Mouse (Mus musculus): ENCODE measurements around the gene Olfr1174-ps. TPM values are rescaled to one million over a fixed set of nuclear protein-coding genes. Genes with fewer than 3 reads are reported as not detected.

Olfr1174-ps gene
- not detected in 2 replicates for polyA plus RNA-seq (2012; rRNA removed)

GRCm38 (mm10) chr2:88315035-88315434, at the start of gene Olfr1174-ps:
Olfr1174-ps (minus strand) TSS chr2:88315135.
- TF ChIP-seq CTCF (IDR thresholded peaks at IDR 0.05; ENCODE audit: borderline replicate concordance, extremely low read depth, insufficient read depth, insufficient read length) (no peak), POLR2A (IDR thresholded peaks at IDR 0.05; ENCODE audit: borderline replicate concordance, extremely low read depth, insufficient read depth, insufficient read length, poor library complexity, severe bottlenecking) (no peak)
- no peak for DNase-seq (ENCODE audit: low read depth)

- no peak for TF ChIP-seq CTCF (IDR thresholded peaks at IDR 0.05; ENCODE audit: borderline replicate concordance, extremely low read depth, insufficient read depth, insufficient read length)
- TF ChIP-seq POLR2A (IDR thresholded peaks at IDR 0.05; ENCODE audit: borderline replicate concordance, extremely low read depth, insufficient read depth, insufficient read length, poor library complexity, severe bottlenecking): no peak
- DNase-seq (ENCODE audit: low read depth): peak; percentile 73
Observed at GRCm38 (mm10) chr2:88356304-88356703, 41.4 kb upstream of the Olfr1174-ps start.

GRCm38 (mm10) chr2:88346392-88346791, 31.5 kb upstream of the Olfr1174-ps start, which contains the start of gene Olfr1177-ps:
Olfr1177-ps (minus strand) TSS chr2:88346492.
- DNase-seq (ENCODE audit: low read depth): no peak

GRCm38 (mm10) chr2:88336421-88336820, 21.5 kb upstream of the Olfr1174-ps start, which contains the start of gene Olfr1176:
Olfr1176 (plus strand) TSS chr2:88336721.
- no peak for TF ChIP-seq CTCF (IDR thresholded peaks at IDR 0.05; ENCODE audit: borderline replicate concordance, extremely low read depth, insufficient read depth, insufficient read length)
- TF ChIP-seq POLR2A (IDR thresholded peaks at IDR 0.05; ENCODE audit: borderline replicate concordance, extremely low read depth, insufficient read depth, insufficient read length, poor library complexity, severe bottlenecking): no peak
- no peak for DNase-seq (ENCODE audit: low read depth)

More at GRCm38 (mm10) chr2:88346392-88346791, 31.5 kb upstream of the Olfr1174-ps start, which contains the start of gene Olfr1177-ps:
- TF ChIP-seq CTCF (IDR thresholded peaks at IDR 0.05; ENCODE audit: borderline replicate concordance, extremely low read depth, insufficient read depth, insufficient read length) (no peak), POLR2A (IDR thresholded peaks at IDR 0.05; ENCODE audit: borderline replicate concordance, extremely low read depth, insufficient read depth, insufficient read length, poor library complexity, severe bottlenecking) (no peak)

GRCm38 (mm10) chr2:88327115-88327514, 12.2 kb upstream of the Olfr1174-ps start, which contains the start of gene Olfr1175-ps:
Olfr1175-ps (minus strand) TSS chr2:88327215.
- no peak for TF ChIP-seq POLR2A (IDR thresholded peaks at IDR 0.05; ENCODE audit: borderline replicate concordance, extremely low read depth, insufficient read depth, insufficient read length, poor library complexity, severe bottlenecking)
- TF ChIP-seq CTCF (IDR thresholded peaks at IDR 0.05; ENCODE audit: borderline replicate concordance, extremely low read depth, insufficient read depth, insufficient read length): no peak
- no peak for DNase-seq (ENCODE audit: low read depth)

- no peak for TF ChIP-seq POLR2A (IDR thresholded peaks at IDR 0.05; ENCODE audit: borderline replicate concordance, extremely low read depth, insufficient read depth, insufficient read length, poor library complexity, severe bottlenecking)
- no peak for TF ChIP-seq CTCF (IDR thresholded peaks at IDR 0.05; ENCODE audit: borderline replicate concordance, extremely low read depth, insufficient read depth, insufficient read length)
- no peak for DNase-seq (ENCODE audit: low read depth)
Observed at GRCm38 (mm10) chr2:88279775-88280174, 35.2 kb downstream of the Olfr1174-ps start, which contains the start of gene Olfr1173. Olfr1173 (minus strand) TSS chr2:88279875.

Other genes with a start within 250 kb of the Olfr1174-ps start
- gene Olfr1163, start 243.3 kb downstream of the Olfr1174-ps start, polyA plus RNA-seq (2012; rRNA removed): not detected in 2 replicates
- not detected in 2 replicates for gene Olfr1164, start 221.2 kb downstream of the Olfr1174-ps start, polyA plus RNA-seq (2012; rRNA removed)
- gene Olfr1166, start 186.9 kb downstream of the Olfr1174-ps start, polyA plus RNA-seq (2012; rRNA removed): not detected in 2 replicates
- not detected in 2 replicates for gene Olfr1167, start 159.9 kb downstream of the Olfr1174-ps start, polyA plus RNA-seq (2012; rRNA removed)
- not detected in 2 replicates for gene Olfr1168, start 133.3 kb downstream of the Olfr1174-ps start, polyA plus RNA-seq (2012; rRNA removed)
- gene Olfr1170, start 86.8 kb downstream of the Olfr1174-ps start, polyA plus RNA-seq (2012; rRNA removed): not detected in 2 replicates
- not detected in 2 replicates for gene Olfr1173, start 35.3 kb downstream of the Olfr1174-ps start, polyA plus RNA-seq (2012; rRNA removed)
- not detected in 2 replicates for gene Olfr1175-ps, start 12.1 kb upstream of the Olfr1174-ps start, polyA plus RNA-seq (2012; rRNA removed)
- not detected in 2 replicates for gene Olfr1176, start 21.6 kb upstream of the Olfr1174-ps start, polyA plus RNA-seq (2012; rRNA removed)
- gene Olfr1177-ps, start 31.4 kb upstream of the Olfr1174-ps start, polyA plus RNA-seq (2012; rRNA removed): not detected in 2 replicates
- not detected in 2 replicates for gene Olfr1178, start 71.9 kb upstream of the Olfr1174-ps start, polyA plus RNA-seq (2012; rRNA removed)
- gene Olfr1179, start 91.3 kb upstream of the Olfr1174-ps start, polyA plus RNA-seq (2012; rRNA removed): not detected in 2 replicates
- not detected in 2 replicates for gene Olfr1180, start 104.0 kb upstream of the Olfr1174-ps start, polyA plus RNA-seq (2012; rRNA removed)
- gene Olfr1181, start 111.0 kb upstream of the Olfr1174-ps start, polyA plus RNA-seq (2012; rRNA removed): not detected in 2 replicates
- gene Gm13757, start 134.0 kb upstream of the Olfr1174-ps start, polyA plus RNA-seq (2012; rRNA removed): not detected in 2 replicates
- gene Olfr1183, start 139.7 kb upstream of the Olfr1174-ps start, polyA plus RNA-seq (2012; rRNA removed): not detected in 2 replicates
- not detected in 2 replicates for gene Olfr1184, start 168.5 kb upstream of the Olfr1174-ps start, polyA plus RNA-seq (2012; rRNA removed)
- gene Olfr1185-ps1, start 178.2 kb upstream of the Olfr1174-ps start, polyA plus RNA-seq (2012; rRNA removed): not detected in 2 replicates
- gene Olfr1186, start 203.4 kb upstream of the Olfr1174-ps start, polyA plus RNA-seq (2012; rRNA removed): not detected in 2 replicates
- not detected in 2 replicates for gene Olfr1188, start 241.8 kb upstream of the Olfr1174-ps start, polyA plus RNA-seq (2012; rRNA removed)

Measured in brain, embryonic 14.5 days (tissue).